Mouse (Mus musculus) intestine, postnatal 0 days (tissue): Measurements from ENCODE around the gene Gapdhs. TPM values are rescaled to one million over a fixed set of nuclear protein-coding genes. Genes with fewer than 3 reads are reported as not detected.
A peak's percentile ranks its signal among the peaks of the same experiment; 100 is the strongest.

Source experiments
- ATAC-seq: fragments of 200-750 bp; cut with Nextera tagmentation; 2 replicates; pipeline ENCODE4 v1.8.0; 2017; ENCODE audit warnings: mild to moderate bottlenecking, moderate TSS enrichment, moderate library complexity
- H3K27ac ChIP-seq: fragments of 300-500 bp; sonication (generic); 2 replicates; pipeline ENCODE4 v1.5.1; 2014; ENCODE audit warnings: mild to moderate bottlenecking, low read depth, low read length, moderate library complexity
- H3K27me3 ChIP-seq: fragments of 300-500 bp; sonication (generic); replicated peaks from 2 replicates; pipeline ENCODE4 v1.6.1; 2014; ENCODE audit warnings: low read length, mixed read lengths; ENCODE audit not compliant: control insufficient read depth, insufficient read depth
- H3K36me3 ChIP-seq: fragments of 300-500 bp; sonication (generic); 2 replicates; pipeline ENCODE4 v1.6.1; 2014; ENCODE audit warnings: mild to moderate bottlenecking, moderate library complexity; ENCODE audit not compliant: control insufficient read depth, insufficient read depth
- H3K4me1 ChIP-seq: fragments of 300-500 bp; sonication (generic); replicated peaks from 2 replicates; pipeline ENCODE4 v1.6.1; 2014; ENCODE audit warnings: antibody characterized with exemption, low read length, mixed read lengths; ENCODE audit not compliant: control insufficient read depth, insufficient read depth
- H3K4me2 ChIP-seq: fragments of 300-500 bp; sonication (generic); replicated peaks from 2 replicates; pipeline ENCODE4 v1.6.1; 2014; ENCODE audit warnings: low read depth, mild to moderate bottlenecking, moderate library complexity
- H3K4me3 ChIP-seq: fragments of 300-500 bp; sonication (generic); 2 replicates; pipeline ENCODE4 v1.5.1; 2014; ENCODE audit warnings: low read depth, low read length
- H3K9ac ChIP-seq: fragments of 300-500 bp; sonication (generic); 2 replicates; pipeline ENCODE4 v1.6.1; 2014; ENCODE audit warnings: mild to moderate bottlenecking, low read depth, low read length
- H3K9me3 ChIP-seq: fragments of 300-500 bp; sonication (generic); 2 replicates; pipeline ENCODE4 v1.6.1; 2016; ENCODE audit warnings: mixed run types; ENCODE audit not compliant: control insufficient read depth
- CTCF ChIP-seq: sonication (generic); IDR thresholded peaks from 2 replicates; pipeline ENCODE4 v1.5.1; 2016; ENCODE audit warnings: low read depth, mild to moderate bottlenecking, control low read depth, antibody characterized with exemption, moderate library complexity
- WGBS: fragments of 180-500 bp; shearing (Covaris S2); extraction: QIAGEN DNeasy Blood & Tissue Kit; methylation state at CpG from one replicate; pipeline ENCODE4 v1.1.7; 2014; 5-methylcytosine and 5-hydroxymethylcytosine counted together
- polyA plus RNA-seq: library from polyadenylated mRNA; unstranded; fragments of >200 nt; fragmentation: Nextera tagmentation; extraction: Ambion mirVana; gene quantifications from 2 replicates; pipeline ENCODE4 v1.2.1, GENCODE M21; 2015

The Gapdhs gene
- polyA plus RNA-seq, 1 experiment from 2014 or later: not detected

- Histone ChIP-seq H3K9me3 (no peaks in the 10 kb centered on the region), H3K4me1 (no peaks in the 10 kb centered on the region), H3K36me3 (peaks cover 20% of the 10 kb centered on the region), H3K4me2 (peak within 1 kb of the TSS; percentile 79), H3K27me3 (no peaks in the 10 kb centered on the region), H3K9ac (peak within 1 kb of the TSS; percentile 76), H3K4me3 (peak within 1 kb of the TSS; percentile 81), H3K27ac (peak within 1 kb of the TSS; percentile 88)
- peak; percentile 98 for ATAC-seq
- WGBS: under 1% methylated on average over 60 of the region's 60 CpGs
- TF ChIP-seq CTCF: peak; percentile 67
Measured at GRCm38 (mm10) chr7:30729396-30730063, 14.0 kb downstream of the Gapdhs start, which contains the start of gene Tmem147. Gene Tmem147 (minus strand): TSS chr7:30729540.

GRCm38 (mm10) chr7:30728739-30729395 lies 14.6 kb downstream of the Gapdhs start:
- H3K4me1 ChIP-seq: no peaks in the 10 kb centered on the region
- H3K27ac ChIP-seq: peak overlapping the region; percentile 88; the same call in 1 of the 2 replicates
- TF ChIP-seq CTCF: peak; percentile 38
- ATAC-seq: peak; percentile 28
- WGBS: 4% methylated on average over 26 of the region's 26 CpGs
- H3K9me3 ChIP-seq: no peaks in the 10 kb centered on the region
- peak overlapping the region; percentile 79 for H3K4me2 ChIP-seq
- H3K4me3 ChIP-seq: peak overlapping the region; percentile 81
- peaks cover 16% of the 10 kb centered on the region for H3K36me3 ChIP-seq
- peak overlapping the region; percentile 76 for H3K9ac ChIP-seq
- H3K27me3 ChIP-seq: no peaks in the 10 kb centered on the region

DNA sequence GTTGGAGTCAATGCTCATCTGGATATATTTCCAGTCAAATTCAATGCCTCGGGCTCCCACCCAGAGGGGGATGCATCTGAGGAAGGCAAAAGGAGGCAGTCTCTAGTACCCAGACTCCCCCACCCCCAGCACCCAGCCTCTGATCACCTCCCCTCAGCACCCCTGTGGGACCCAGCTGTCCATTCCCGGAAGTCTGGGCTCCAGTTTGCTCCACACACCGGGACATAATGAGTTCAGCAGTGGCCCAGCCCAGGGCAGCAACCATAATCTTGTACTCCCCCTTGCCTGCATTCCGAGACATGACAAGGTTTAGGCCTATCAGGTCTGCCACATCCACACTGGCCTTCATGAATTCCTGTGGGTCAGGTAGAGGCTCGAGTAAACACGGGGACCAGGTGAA lies 15.3 kb downstream of the Gapdhs start:
- no peak for TF ChIP-seq CTCF
- 60% methylated on average over 6 of the region's 6 CpGs for WGBS
- Histone ChIP-seq H3K9ac (peak overlapping the region; percentile 76; the same call in 1 of the 2 replicates), H3K4me1 (no peaks in the 10 kb centered on the region), H3K27ac (no peak overlapping the region), H3K4me2 (peak overlapping the region; percentile 79), H3K36me3 (peaks cover 16% of the 10 kb centered on the region), H3K4me3 (peak overlapping the region; percentile 81), H3K27me3 (no peaks in the 10 kb centered on the region), H3K9me3 (no peaks in the 10 kb centered on the region)
- no peak for ATAC-seq

- no peak for TF ChIP-seq CTCF
- Histone ChIP-seq H3K4me3 (no peak overlapping the region), H3K27ac (no peak overlapping the region), H3K9me3 (no peaks in the 10 kb centered on the region), H3K4me1 (no peaks in the 10 kb centered on the region), H3K9ac (no peak overlapping the region), H3K36me3 (peaks cover 9% of the 10 kb centered on the region), H3K27me3 (no peaks in the 10 kb centered on the region), H3K4me2 (no peak overlapping the region)
- 62% methylated on average over 6 of the region's 6 CpGs for WGBS
- ATAC-seq: no peak
Measured at GRCm38 (mm10) chr7:30723274-30723953, 20.1 kb downstream of the Gapdhs start.

DNA sequence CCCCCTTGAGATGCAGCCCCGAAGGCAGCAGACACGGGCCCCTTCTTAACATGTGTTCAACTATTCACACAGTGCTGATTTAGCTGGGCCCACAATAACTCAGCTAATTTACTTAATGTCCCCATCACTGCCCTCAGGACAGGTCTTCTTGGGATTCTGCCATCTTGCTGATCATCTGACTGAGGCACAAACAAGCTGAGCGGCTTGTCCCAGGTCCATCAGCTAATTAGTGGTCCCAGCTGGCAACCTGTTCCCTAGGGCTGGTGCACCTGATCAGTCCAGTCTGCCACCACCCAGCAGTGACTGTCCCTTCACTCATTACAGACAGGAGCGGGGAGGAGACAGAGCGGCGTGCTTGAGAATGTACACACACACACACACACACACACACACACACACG lies 22.2 kb downstream of the Gapdhs start:
- 87% methylated on average over 7 of the region's 7 CpGs for WGBS
- Histone ChIP-seq H3K27me3 (no peaks in the 10 kb centered on the region), H3K27ac (no peak overlapping the region), H3K9ac (no peak overlapping the region), H3K36me3 (no peaks in the 10 kb centered on the region), H3K4me3 (no peak overlapping the region), H3K4me1 (no peaks in the 10 kb centered on the region), H3K9me3 (no peaks in the 10 kb centered on the region), H3K4me2 (no peak overlapping the region)
- no peak for ATAC-seq
- no peak for TF ChIP-seq CTCF

DNA sequence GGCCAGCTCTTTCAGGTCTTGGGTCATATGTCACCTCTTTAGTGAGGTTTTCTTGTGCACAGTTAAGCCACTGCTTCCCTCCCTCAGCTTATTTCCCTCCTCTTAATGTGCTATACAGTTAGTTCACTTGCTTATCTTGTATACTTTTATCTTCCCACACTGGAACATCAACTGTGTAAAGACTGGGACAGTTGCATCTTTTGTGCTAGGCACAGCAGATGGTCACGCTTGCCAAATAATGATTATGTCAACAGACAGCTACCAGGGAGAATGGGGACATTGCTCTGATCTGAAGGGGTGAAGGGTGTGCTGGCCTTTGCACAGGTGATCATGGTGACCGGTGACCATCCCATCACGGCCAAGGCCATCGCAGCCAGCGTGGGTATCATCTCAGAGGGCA lies 23.8 kb downstream of the Gapdhs start:
- 94% methylated on average over 5 of the region's 5 CpGs for WGBS
- no peak overlapping the region for H3K9ac ChIP-seq
- no peak for ATAC-seq
- H3K27ac ChIP-seq: no peak overlapping the region
- no peak overlapping the region for H3K4me3 ChIP-seq
- no peaks in the 10 kb centered on the region for H3K4me1 ChIP-seq
- TF ChIP-seq CTCF: no peak
- no peaks in the 10 kb centered on the region for H3K27me3 ChIP-seq
- no peaks in the 10 kb centered on the region for H3K36me3 ChIP-seq
- no peak overlapping the region for H3K4me2 ChIP-seq
- no peaks in the 10 kb centered on the region for H3K9me3 ChIP-seq
